Mouse (Mus musculus) limb, embryonic 11.5 days (tissue): Measurements from ENCODE around the gene Dpp6. TPM values are rescaled to one million over a fixed set of nuclear protein-coding genes. Genes with fewer than 3 reads are reported as not detected.

Experiments used
- ATAC-seq: fragments of 200-750 bp; cut with Nextera tagmentation; 2 replicates; pipeline ENCODE4 v1.8.0; 2017; ENCODE audit warnings: low read depth; ENCODE audit not compliant: insufficient number of reproducible peaks, low FRiP score, low TSS enrichment
- DNase-seq: peaks from one replicate; pipeline ENCODE4 v3.0.0-alpha.2; 2015; ENCODE audit warnings: low spot score
- H3K27ac ChIP-seq: fragments of 300-500 bp; sonication (generic); replicated peaks from 2 replicates; pipeline ENCODE4 v1.5.1; 2014; ENCODE audit warnings: low read depth, mild to moderate bottlenecking, low read length
- H3K27me3 ChIP-seq: fragments of 300-500 bp; sonication (generic); 2 replicates; pipeline ENCODE4 v1.6.1; 2014; ENCODE audit warnings: mild to moderate bottlenecking, low read length, mixed read lengths; ENCODE audit not compliant: control insufficient read depth, insufficient read depth
- H3K36me3 ChIP-seq: fragments of 300-500 bp; sonication (generic); 2 replicates; pipeline ENCODE4 v1.6.1; 2014; ENCODE audit warnings: mild to moderate bottlenecking, low read length, moderate library complexity, mixed read lengths; ENCODE audit not compliant: control insufficient read depth, insufficient read depth
- H3K4me1 ChIP-seq: fragments of 300-500 bp; sonication (generic); 2 replicates; pipeline ENCODE4 v1.6.1; 2014; ENCODE audit warnings: low read length, mixed read lengths; ENCODE audit not compliant: control insufficient read depth, insufficient read depth
- H3K4me2 ChIP-seq: fragments of 300-500 bp; sonication (generic); 2 replicates; pipeline ENCODE4 v1.6.1; 2014; ENCODE audit warnings: low read depth, mild to moderate bottlenecking, moderate library complexity; ENCODE audit not compliant: severe bottlenecking
- H3K4me3 ChIP-seq: fragments of 300-500 bp; sonication (generic); 2 replicates; pipeline ENCODE4 v1.5.1; 2014; ENCODE audit warnings: low read depth, low read length
- H3K9ac ChIP-seq: fragments of 300-500 bp; sonication (generic); 2 replicates; pipeline ENCODE4 v1.6.1; 2014; ENCODE audit warnings: mild to moderate bottlenecking, low read length
- H3K9me3 ChIP-seq: fragments of 300-500 bp; sonication (generic); 2 replicates; pipeline ENCODE4 v1.6.1; 2016; ENCODE audit warnings: low read length; ENCODE audit not compliant: control insufficient read depth
- WGBS: fragments of 180-500 bp; shearing (Covaris S2); extraction: QIAGEN DNeasy Blood & Tissue Kit; methylation state at CpG from one replicate; pipeline ENCODE4 v1.1.7; 2014; 5-methylcytosine and 5-hydroxymethylcytosine counted together
- polyA plus RNA-seq: library from polyadenylated mRNA; unstranded; fragments of >200 nt; fragmentation: Nextera tagmentation; extraction: Ambion mirVana; gene quantifications from 2 replicates; pipeline ENCODE4 v1.2.1, GENCODE M21; 2014

Dpp6 gene
- polyA plus RNA-seq, 1 experiment from 2014 or later = 0.80 TPM

GRCm38 (mm10) chr5:27717301-27717700 lies 900.3 kb downstream of the Dpp6 start:
- DNase-seq (no peak), ATAC-seq (no peak)
- H3K9me3 ChIP-seq = no peaks in the 10 kb centered on the region
- no peak overlapping the region for H3K4me3 ChIP-seq
- H3K27me3 ChIP-seq = no peaks in the 10 kb centered on the region
- H3K9ac ChIP-seq = no peak overlapping the region
- no peak overlapping the region for H3K27ac ChIP-seq
- H3K4me2 ChIP-seq = no peak overlapping the region
- no peaks in the 10 kb centered on the region for H3K4me1 ChIP-seq
- H3K36me3 ChIP-seq = no peaks in the 10 kb centered on the region

GRCm38 (mm10) chr5:27719311-27719710 lies 902.3 kb downstream of the Dpp6 start:
- no peak overlapping the region for H3K27ac ChIP-seq
- DNase-seq (no peak), ATAC-seq (no peak)
- no peaks in the 10 kb centered on the region for H3K9me3 ChIP-seq
- H3K27me3 ChIP-seq = no peaks in the 10 kb centered on the region
- no peak overlapping the region for H3K4me3 ChIP-seq
- no peak overlapping the region for H3K4me2 ChIP-seq
- no peak overlapping the region for H3K9ac ChIP-seq
- no peaks in the 10 kb centered on the region for H3K36me3 ChIP-seq
- 61% methylated on average over 2 of the region's 2 CpGs for WGBS
- no peaks in the 10 kb centered on the region for H3K4me1 ChIP-seq

GRCm38 (mm10) chr5:27724460-27724859 lies 907.5 kb downstream of the Dpp6 start:
- no peaks in the 10 kb centered on the region for H3K9me3 ChIP-seq
- no peak overlapping the region for H3K4me3 ChIP-seq
- no peaks in the 10 kb centered on the region for H3K4me1 ChIP-seq
- no peaks in the 10 kb centered on the region for H3K36me3 ChIP-seq
- DNase-seq (no peak), ATAC-seq (no peak)
- H3K9ac ChIP-seq = no peak overlapping the region
- H3K27ac ChIP-seq = no peak overlapping the region
- no peak overlapping the region for H3K4me2 ChIP-seq
- H3K27me3 ChIP-seq = no peaks in the 10 kb centered on the region
- WGBS = 27% methylated on average over 2 of the region's 2 CpGs

GRCm38 (mm10) chr5:27730666-27731065 lies 913.7 kb downstream of the Dpp6 start:
- no peak overlapping the region for H3K9ac ChIP-seq
- ATAC-seq (no peak), DNase-seq (no peak)
- H3K4me1 ChIP-seq = no peaks in the 10 kb centered on the region
- no peaks in the 10 kb centered on the region for H3K9me3 ChIP-seq
- H3K27ac ChIP-seq = no peak overlapping the region
- no peak overlapping the region for H3K4me2 ChIP-seq
- H3K27me3 ChIP-seq = no peaks in the 10 kb centered on the region
- no peak overlapping the region for H3K4me3 ChIP-seq
- 76% methylated on average over 5 of the region's 5 CpGs for WGBS
- H3K36me3 ChIP-seq = no peaks in the 10 kb centered on the region

GRCm38 (mm10) chr5:27731392-27731791 lies 914.4 kb downstream of the Dpp6 start:
- Histone ChIP-seq H3K9me3 (no peaks in the 10 kb centered on the region), H3K27me3 (no peaks in the 10 kb centered on the region), H3K4me1 (no peaks in the 10 kb centered on the region), H3K36me3 (no peaks in the 10 kb centered on the region), H3K27ac (no peak overlapping the region), H3K9ac (no peak overlapping the region), H3K4me2 (no peak overlapping the region), H3K4me3 (no peak overlapping the region)
- 59% methylated on average over 1 of the region's 1 CpGs for WGBS
- ATAC-seq (no peak), DNase-seq (no peak)

GRCm38 (mm10) chr5:27732288-27732868 lies 915.4 kb downstream of the Dpp6 start:
- Histone ChIP-seq H3K4me2 (no peak overlapping the region), H3K9ac (no peak overlapping the region), H3K9me3 (no peaks in the 10 kb centered on the region), H3K4me1 (no peaks in the 10 kb centered on the region), H3K27me3 (no peaks in the 10 kb centered on the region), H3K27ac (no peak overlapping the region), H3K36me3 (no peaks in the 10 kb centered on the region), H3K4me3 (no peak overlapping the region)
- no peak for ATAC-seq
- 87% methylated on average over 5 of the region's 5 CpGs for WGBS
- no peak for DNase-seq

GRCm38 (mm10) chr5:27737168-27737567 lies 920.2 kb downstream of the Dpp6 start:
- 6% methylated on average over 3 of the region's 3 CpGs for WGBS
- H3K36me3 ChIP-seq = 0 out of 2 replicates have a peak, but pooled peaks cover 4% of the 10 kb centered on the region

GRCm38 (mm10) chr5:27739216-27739615 lies 922.2 kb downstream of the Dpp6 start:
- H3K36me3 ChIP-seq = peaks cover 10% of the 10 kb centered on the region
- no peak for ATAC-seq
- no peak overlapping the region for H3K27ac ChIP-seq
- H3K9me3 ChIP-seq = no peaks in the 10 kb centered on the region
- no peaks in the 10 kb centered on the region for H3K4me1 ChIP-seq
- no peak overlapping the region for H3K4me3 ChIP-seq
- no peaks in the 10 kb centered on the region for H3K27me3 ChIP-seq
- WGBS = 85% methylated on average over 6 of the region's 6 CpGs
- H3K4me2 ChIP-seq = no peak overlapping the region
- no peak overlapping the region for H3K9ac ChIP-seq
- DNase-seq = no peak

More at GRCm38 (mm10) chr5:27737168-27737567, 920.2 kb downstream of the Dpp6 start:
- H3K4me2 ChIP-seq = no peak overlapping the region
- no peaks in the 10 kb centered on the region for H3K27me3 ChIP-seq
- H3K4me1 ChIP-seq = no peaks in the 10 kb centered on the region
- peak; percentile 91 for DNase-seq
- H3K27ac ChIP-seq = no peak overlapping the region
- H3K9me3 ChIP-seq = no peaks in the 10 kb centered on the region
- H3K9ac ChIP-seq = no peak overlapping the region
- peak; percentile 90 for ATAC-seq
- H3K4me3 ChIP-seq = no peak overlapping the region

GRCm38 (mm10) chr5:27744944-27745343 lies 927.9 kb downstream of the Dpp6 start:
- H3K27me3 ChIP-seq = no peaks in the 10 kb centered on the region
- no peak overlapping the region for H3K9ac ChIP-seq
- H3K4me3 ChIP-seq = no peak overlapping the region
- DNase-seq = no peak
- no peak overlapping the region for H3K27ac ChIP-seq
- WGBS = 88% methylated on average over 1 of the region's 1 CpGs
- no peak for ATAC-seq
- H3K9me3 ChIP-seq = no peaks in the 10 kb centered on the region
- H3K36me3 ChIP-seq = peaks cover 22% of the 10 kb centered on the region
- H3K4me1 ChIP-seq = no peaks in the 10 kb centered on the region
- no peak overlapping the region for H3K4me2 ChIP-seq
